8 mouse cellular contexts compared by ENCODE assay signal in genomic region chr13:67483625-67484423, GRCm38 (mm10). TPM values are rescaled to one million over a fixed set of nuclear protein-coding genes. Genes with fewer than 3 reads are reported as not detected.
DNase-seq lines count a peak whose midpoint lies in the region; ATAC-seq and TF ChIP-seq lines count a peak whose summit lies in the region.

Gene Zfp874b, minus strand, starts transcription at chr13:67484258.

- peak; percentile 86 for DNase-seq in c-Kit-positive CD71-positive TER-119-positive erythroid progenitor cells, embryonic 14.5 days (ENCODE audit: low spot score)
- peak; percentile 88 for DNase-seq in heart, postnatal 0 days (ENCODE audit: low spot score)
- peak; percentile 88 to 89 for DNase-seq in kidney, postnatal 4 days

- peaks cover 15% of the 10 kb centered on the region for H3K4me1 ChIP-seq in E14TG2a.4 (replicated peaks; ENCODE audit: low read depth, low read length)
- peaks cover 10% of the 10 kb centered on the region for H3K4me1 ChIP-seq in forebrain, embryonic 12.5 days
- H3K4me1 ChIP-seq in heart, postnatal 0 days (ENCODE audit: control insufficient read depth, insufficient read depth) = peaks cover 5% of the 10 kb centered on the region; the same call in 1 of the 2 replicates
- H3K4me1 ChIP-seq in liver, embryonic 16.5 days (ENCODE audit: control insufficient read depth, low read depth, low read length) = peaks cover 8% of the 10 kb centered on the region
- H3K4me1 ChIP-seq in neural tube, embryonic 13.5 days (replicated peaks) = peaks cover 13% of the 10 kb centered on the region
- peaks cover 7% of the 10 kb centered on the region for H3K4me1 ChIP-seq in testis, adult 2 months (ENCODE audit: control insufficient read depth, insufficient read depth, low read length)

- peaks cover 15% of the 10 kb centered on the region for H3K36me3 ChIP-seq in E14TG2a.4 (ENCODE audit: insufficient read depth, low read length)
- H3K36me3 ChIP-seq in forebrain, embryonic 12.5 days (replicated peaks) = peaks cover 14% of the 10 kb centered on the region; the same call in 1 of the 2 replicates
- peaks cover 10% of the 10 kb centered on the region for H3K36me3 ChIP-seq in heart, postnatal 0 days (replicated peaks; ENCODE audit: control insufficient read depth, insufficient read depth, low read length)
- no peaks in the 10 kb centered on the region for H3K36me3 ChIP-seq in liver, embryonic 16.5 days (ENCODE audit: control insufficient read depth, insufficient read depth)
- peaks cover 12% of the 10 kb centered on the region for H3K36me3 ChIP-seq in neural tube, embryonic 13.5 days
- H3K36me3 ChIP-seq in testis, adult 2 months (ENCODE audit: control insufficient read depth, insufficient read depth, low read length) = no peaks in the 10 kb centered on the region

- H3K27ac ChIP-seq in forebrain, embryonic 12.5 days = no peak within 1 kb of the TSS
- peak within 1 kb of the TSS; percentile 79 for H3K27ac ChIP-seq in heart, postnatal 0 days (ENCODE audit: low read depth)
- H3K27ac ChIP-seq in liver, embryonic 16.5 days (ENCODE audit: low read length) = peak within 1 kb of the TSS; percentile 90
- H3K27ac ChIP-seq in neural tube, embryonic 13.5 days (replicated peaks) = no peak within 1 kb of the TSS
- peak within 1 kb of the TSS; percentile 78 for H3K27ac ChIP-seq in testis, adult 2 months (ENCODE audit: control insufficient read depth, insufficient read depth, low read depth, low read length)

- H3K4me2 ChIP-seq in forebrain, embryonic 12.5 days = peak within 1 kb of the TSS; percentile 72
- H3K4me2 ChIP-seq in heart, postnatal 0 days (ENCODE audit: low read depth, low read length) = peak within 1 kb of the TSS; percentile 69
- H3K4me2 ChIP-seq in liver, embryonic 16.5 days (ENCODE audit: low read depth, low read length) = peak within 1 kb of the TSS; percentile 84
- peak within 1 kb of the TSS; percentile 62 for H3K4me2 ChIP-seq in neural tube, embryonic 13.5 days

- TF ChIP-seq POLR2A in testis, adult 2 months (IDR thresholded peaks at IDR 0.05; ENCODE audit: control insufficient read depth, low read depth, low read length) = no peak

- no peaks in the 10 kb centered on the region for H3K27me3 ChIP-seq in E14TG2a.4 (ENCODE audit: insufficient read depth, low read length)
- no peaks in the 10 kb centered on the region for H3K27me3 ChIP-seq in forebrain, embryonic 12.5 days
- H3K27me3 ChIP-seq in heart, postnatal 0 days (ENCODE audit: control insufficient read depth, insufficient read depth, low read length) = no peaks in the 10 kb centered on the region
- H3K27me3 ChIP-seq in liver, embryonic 16.5 days (ENCODE audit: control insufficient read depth, insufficient read depth, low read depth, low read length) = no peaks in the 10 kb centered on the region
- H3K27me3 ChIP-seq in neural tube, embryonic 13.5 days = no peaks in the 10 kb centered on the region
- no peaks in the 10 kb centered on the region for H3K27me3 ChIP-seq in testis, adult 2 months (ENCODE audit: control insufficient read depth, insufficient read depth, low read length)

- peak within 1 kb of the TSS; percentile 62 for H3K9ac ChIP-seq in forebrain, embryonic 12.5 days
- peak within 1 kb of the TSS; percentile 59 for H3K9ac ChIP-seq in heart, postnatal 0 days (replicated peaks; ENCODE audit: low read depth, low read length)
- peak within 1 kb of the TSS; percentile 83 for H3K9ac ChIP-seq in liver, embryonic 16.5 days (ENCODE audit: low read depth, low read length)
- peak within 1 kb of the TSS; percentile 67 for H3K9ac ChIP-seq in neural tube, embryonic 13.5 days

- TF ChIP-seq EP300 in heart, postnatal 0 days (IDR thresholded peaks at IDR 0.05; ENCODE audit: low read depth) = no peak

- no peaks in the 10 kb centered on the region for H3K9me3 ChIP-seq in E14TG2a.4 (ENCODE audit: low read length)
- no peaks in the 10 kb centered on the region for H3K9me3 ChIP-seq in forebrain, embryonic 12.5 days
- no peaks in the 10 kb centered on the region for H3K9me3 ChIP-seq in heart, postnatal 0 days (replicated peaks; ENCODE audit: control insufficient read depth, low read length)
- H3K9me3 ChIP-seq in liver, embryonic 16.5 days (replicated peaks; ENCODE audit: control insufficient read depth, low read length) = no peaks in the 10 kb centered on the region
- no peaks in the 10 kb centered on the region for H3K9me3 ChIP-seq in neural tube, embryonic 13.5 days

- peak; percentile 95 for ATAC-seq in forebrain, embryonic 12.5 days (ENCODE audit: low FRiP score)
- peak; percentile 92 for ATAC-seq in heart, postnatal 0 days (ENCODE audit: insufficient read depth, low read depth)
- peak; percentile 91 for ATAC-seq in liver, embryonic 16.5 days (ENCODE audit: low read depth)
- peak; percentile 97 for ATAC-seq in neural tube, embryonic 13.5 days (ENCODE audit: low read depth)

- no peak for TF ChIP-seq CTCF in E14TG2a.4 (conservative IDR thresholded peaks at IDR 0.05; ENCODE audit: low read length)
- no peak for TF ChIP-seq CTCF in heart, postnatal 0 days (IDR thresholded peaks at IDR 0.05; ENCODE audit: low read depth)
- no peak for TF ChIP-seq CTCF in testis, adult 2 months (IDR thresholded peaks at IDR 0.05; ENCODE audit: control insufficient read depth, insufficient read depth, insufficient replicate concordance, low read depth, low read length)

- WGBS in forebrain, embryonic 12.5 days = 6% methylated on average over 20 of the region's 20 CpGs
- WGBS in heart, postnatal 0 days = 2% methylated on average over 20 of the region's 20 CpGs
- 3% methylated on average over 20 of the region's 20 CpGs for WGBS in liver, embryonic 16.5 days (ENCODE audit: insufficient replicate concordance)
- WGBS in neural tube, embryonic 13.5 days = 6% methylated on average over 20 of the region's 20 CpGs

- peak within 1 kb of the TSS; percentile 88 for H3K4me3 ChIP-seq in E14TG2a.4 (replicated peaks; ENCODE audit: low read length)
- peak within 1 kb of the TSS; percentile 57 for H3K4me3 ChIP-seq in forebrain, embryonic 12.5 days (replicated peaks)
- peak within 1 kb of the TSS; percentile 79 for H3K4me3 ChIP-seq in heart, postnatal 0 days (ENCODE audit: low read depth, low read length)
- peak within 1 kb of the TSS; percentile 78 for H3K4me3 ChIP-seq in liver, embryonic 16.5 days (ENCODE audit: low read depth, low read length)
- H3K4me3 ChIP-seq in neural tube, embryonic 13.5 days = peak within 1 kb of the TSS; percentile 59
- H3K4me3 ChIP-seq in testis, adult 2 months (ENCODE audit: control insufficient read depth, low read depth, low read length) = peak within 1 kb of the TSS; percentile 89

RNA-seq across cellular contexts. Expression of gene Zfp874b, which starts in this region (rescaled TPM):
- 1.4 and 2.0 TPM in 2 replicates for polyA plus RNA-seq in forebrain, embryonic 12.5 days (2016; fragmentation: Nextera tagmentation; extraction: Ambion mirVana)
- 7.4 and 21.7 TPM in 2 replicates for total RNA-seq in heart, postnatal 0 days (2014; rRNA removed; ENCODE audit: low replicate concordance)
- polyA plus RNA-seq in heart, postnatal 0 days (2015; fragmentation: Nextera tagmentation; extraction: Ambion mirVana) = 1.5 and 4.3 TPM in 2 replicates
- polyA plus RNA-seq in liver, embryonic 16.5 days (2015; fragmentation: Nextera tagmentation; extraction: Ambion mirVana) = 3.0 and 3.2 TPM in 2 replicates
- polyA plus RNA-seq in neural tube, embryonic 13.5 days (2015; fragmentation: Nextera tagmentation; extraction: Ambion mirVana) = 2.5 TPM in 2 replicates
- polyA plus RNA-seq in testis, adult 2 months (2012; rRNA removed) = 0.85 and 0.86 TPM in 2 replicates

Comparison
In these comparisons a context has a peak if more than half of its experiments do, and no peak if none do; other contexts are left out.
1. H3K27ac ChIP-seq: peak in heart, postnatal 0 days (single experiment), liver, embryonic 16.5 days (single experiment) and testis, adult 2 months (single experiment); none in forebrain, embryonic 12.5 days (single experiment) and neural tube, embryonic 13.5 days (single experiment).
2. Peak in every context shown above with its lines, with median percentiles within 50 percentile points of each other: H3K4me3 ChIP-seq, DNase-seq, ATAC-seq, H3K4me2 ChIP-seq and H3K9ac ChIP-seq.